Mouse (Mus musculus): ENCODE data around the gene Fam213b. TPM values are rescaled to one million over a fixed set of nuclear protein-coding genes. Genes with fewer than 3 reads are reported as not detected.

The Fam213b gene
- total RNA-seq, 2 experiments from 2014 or later: 121 to 143 TPM

DNA sequence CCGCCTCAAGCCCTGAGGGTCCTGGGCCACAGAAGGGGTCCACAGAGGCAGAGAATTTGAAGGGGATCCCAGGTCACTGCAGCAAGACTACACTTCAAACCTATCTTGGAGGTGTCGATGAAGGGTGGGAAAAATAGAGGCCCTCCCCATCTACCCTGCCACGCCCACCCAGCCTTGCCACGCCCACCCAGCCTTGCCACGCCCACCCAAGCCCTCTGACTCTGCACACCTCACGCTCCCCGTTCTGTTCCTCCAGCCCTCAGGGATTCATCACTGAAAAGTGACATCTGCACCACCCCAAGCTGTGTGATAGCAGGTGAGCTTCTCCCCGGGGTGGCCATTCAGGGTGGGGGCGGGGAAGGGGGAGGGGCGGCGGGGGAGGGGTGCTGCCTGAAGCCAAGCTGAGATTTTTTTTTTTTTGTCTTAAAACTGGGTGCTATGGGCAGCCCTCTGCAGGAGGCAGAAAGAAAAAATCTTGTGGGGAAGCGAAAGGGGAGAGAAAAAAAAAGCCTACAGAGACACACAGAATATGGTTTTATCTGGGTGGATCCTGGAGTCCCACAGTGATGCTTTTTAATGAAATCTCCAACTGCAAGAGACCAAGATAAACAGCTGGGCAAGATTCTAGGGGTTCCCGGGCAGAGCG lies 16.8 kb downstream of the Fam213b start:
- DNase-seq: no peak

DNA sequence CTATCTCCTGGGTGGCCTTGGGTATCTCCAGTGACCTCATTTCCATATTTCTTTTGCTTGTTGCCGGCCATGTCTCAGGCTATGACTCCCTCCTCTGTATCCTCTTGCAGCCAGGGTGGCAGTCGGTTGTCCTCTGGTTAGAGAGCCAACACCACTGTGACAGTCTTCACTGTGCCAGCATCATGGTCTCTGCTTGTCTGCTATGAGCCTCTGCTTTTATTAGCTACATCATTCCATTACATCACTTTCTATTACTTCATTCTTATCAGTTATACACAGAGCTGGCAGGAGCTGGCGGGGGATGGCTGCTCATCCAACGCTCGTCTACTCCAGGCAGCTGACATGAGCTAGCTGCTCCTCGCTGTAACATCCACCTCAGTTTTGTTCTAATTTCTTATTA lies 18.2 kb downstream of the Fam213b start:
- no peak for DNase-seq

GRCm38 (mm10) chr4:154877864-154878548 lies 20.9 kb downstream of the Fam213b start:
- DNase-seq: peak; percentile 97

- DNase-seq: no peak
These were observed 25.7 kb downstream of the Fam213b start for GRCm38 (mm10) chr4:154873186-154873585.

DNA sequence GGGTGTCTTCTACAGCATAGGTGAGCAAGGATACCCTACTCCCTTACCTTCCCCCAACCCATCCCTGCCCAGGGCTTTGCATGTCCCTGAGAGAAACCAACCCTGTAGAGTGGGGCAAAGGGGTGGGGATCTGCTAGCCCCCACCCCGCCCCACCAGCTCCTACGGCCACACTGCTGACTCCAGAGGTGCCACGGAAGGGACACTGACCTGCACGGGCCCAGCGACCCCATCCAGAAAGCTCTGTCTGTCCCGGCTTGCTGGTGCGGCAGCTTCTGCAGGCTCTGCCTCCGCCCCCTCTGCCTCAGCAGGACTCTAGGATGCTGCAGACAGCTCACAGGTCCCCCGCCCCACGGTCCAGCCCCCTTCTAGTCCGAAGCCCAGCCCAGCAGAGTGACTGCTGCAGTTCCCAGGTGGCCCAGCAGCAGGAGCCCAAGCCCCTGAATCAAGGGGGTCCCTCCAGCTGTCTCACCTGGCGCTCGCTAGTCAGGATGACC lies 27.1 kb downstream of the Fam213b start:
- no peak for DNase-seq

DNA sequence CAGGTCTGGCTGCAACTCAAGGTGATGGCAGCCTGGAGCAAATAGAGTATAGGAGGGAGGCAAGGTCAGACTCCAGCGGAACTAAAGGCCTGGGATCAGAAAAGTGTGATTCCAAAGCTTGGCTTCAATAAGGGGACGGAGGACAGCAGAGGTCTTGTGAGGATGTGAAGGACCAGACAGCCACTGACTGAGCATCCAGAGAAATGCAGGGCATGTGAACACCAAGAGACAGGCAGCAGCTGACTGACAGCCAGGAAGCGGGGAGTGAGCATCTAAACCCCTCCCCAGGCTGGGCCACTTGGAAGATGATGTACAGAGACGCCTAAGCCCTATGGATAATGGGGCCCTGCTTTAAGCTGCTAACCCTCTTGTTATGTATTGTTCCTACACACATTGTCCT lies 28.2 kb downstream of the Fam213b start:
- DNase-seq: no peak

GRCm38 (mm10) chr4:154869440-154869839 lies 29.5 kb downstream of the Fam213b start, which contains the start of gene Mmel1:
TSS of gene Mmel1 (plus strand) at chr4:154869585.
- DNase-seq: no peak

DNA sequence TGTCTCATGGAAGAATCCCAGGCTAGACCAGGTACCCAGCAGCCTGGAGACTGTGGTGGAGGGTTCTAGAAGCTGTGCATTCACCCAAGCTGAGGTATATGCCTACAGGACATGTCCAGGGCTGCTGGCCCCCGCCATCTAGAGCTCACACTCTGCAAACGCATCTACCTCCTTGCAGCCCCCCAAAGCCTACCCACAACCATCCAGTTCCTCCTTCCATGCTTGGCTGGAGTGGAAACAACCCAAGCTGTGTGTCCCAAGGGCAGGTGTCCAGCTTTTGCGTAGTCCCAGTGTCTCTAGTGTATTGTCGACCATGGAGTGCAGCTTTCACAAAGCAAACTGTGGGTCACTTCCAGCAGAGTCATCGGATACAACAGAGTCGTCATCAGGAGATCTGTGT lies 31.7 kb downstream of the Fam213b start:
- no peak for DNase-seq

DNA sequence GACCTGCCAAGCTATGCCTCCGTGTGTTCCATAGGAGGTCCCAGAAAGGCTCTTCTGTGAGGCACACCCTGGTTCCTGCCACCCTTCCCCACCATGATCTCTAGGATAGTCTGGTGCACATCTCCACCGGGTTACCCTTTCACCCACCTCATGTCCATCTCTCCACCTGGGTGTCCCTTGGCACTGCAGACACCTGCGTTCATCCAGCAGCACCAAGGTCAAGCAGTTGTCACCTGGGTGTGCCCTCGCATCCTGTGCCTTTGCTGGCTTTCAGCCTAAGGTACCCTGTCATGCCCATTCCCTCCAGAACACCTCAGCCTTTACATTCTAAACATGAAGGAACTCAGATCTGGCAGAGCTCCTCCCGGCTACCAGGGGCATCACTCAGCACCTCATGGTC lies 32.5 kb downstream of the Fam213b start:
- no peak for DNase-seq

DNA sequence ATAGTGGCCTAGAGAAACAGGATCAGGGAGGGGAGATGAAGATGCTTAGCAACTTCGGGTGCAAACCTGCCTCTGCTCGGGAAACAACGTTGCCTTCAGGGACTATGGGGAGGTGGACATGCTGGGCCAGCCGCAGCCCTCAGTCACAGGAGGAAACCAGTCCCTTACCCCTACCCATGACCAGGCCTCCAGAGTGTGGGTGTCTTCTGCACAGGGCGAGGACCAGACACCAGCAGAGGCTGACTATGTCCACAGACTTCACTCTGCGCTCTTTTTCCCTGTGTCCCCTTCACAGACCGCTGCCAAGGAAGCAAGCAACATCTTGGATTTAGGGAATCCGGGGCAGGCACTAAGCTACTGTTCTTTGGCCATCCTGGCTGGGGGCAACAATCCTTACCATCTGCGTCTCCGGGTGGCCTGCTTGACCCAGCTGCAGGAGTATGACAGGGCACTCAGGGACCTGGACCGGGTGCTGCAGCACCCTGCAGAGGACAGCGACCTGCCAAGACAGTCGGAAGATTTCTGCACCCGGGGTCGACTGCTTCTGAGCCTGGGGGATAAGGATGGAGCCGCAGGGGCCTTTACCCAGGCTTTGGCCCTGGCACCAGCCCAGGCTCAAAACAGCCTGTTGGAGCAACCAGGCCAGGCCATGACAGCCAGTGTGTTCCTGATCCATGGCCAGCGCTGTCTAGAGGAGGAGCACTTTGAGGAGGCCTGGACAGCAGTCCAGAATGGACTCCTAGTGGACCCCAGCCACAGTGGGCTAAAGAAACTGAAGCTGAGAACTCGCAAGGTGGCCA lies 33.8 kb downstream of the Fam213b start:
- peak; percentile 5 for DNase-seq

DNA sequence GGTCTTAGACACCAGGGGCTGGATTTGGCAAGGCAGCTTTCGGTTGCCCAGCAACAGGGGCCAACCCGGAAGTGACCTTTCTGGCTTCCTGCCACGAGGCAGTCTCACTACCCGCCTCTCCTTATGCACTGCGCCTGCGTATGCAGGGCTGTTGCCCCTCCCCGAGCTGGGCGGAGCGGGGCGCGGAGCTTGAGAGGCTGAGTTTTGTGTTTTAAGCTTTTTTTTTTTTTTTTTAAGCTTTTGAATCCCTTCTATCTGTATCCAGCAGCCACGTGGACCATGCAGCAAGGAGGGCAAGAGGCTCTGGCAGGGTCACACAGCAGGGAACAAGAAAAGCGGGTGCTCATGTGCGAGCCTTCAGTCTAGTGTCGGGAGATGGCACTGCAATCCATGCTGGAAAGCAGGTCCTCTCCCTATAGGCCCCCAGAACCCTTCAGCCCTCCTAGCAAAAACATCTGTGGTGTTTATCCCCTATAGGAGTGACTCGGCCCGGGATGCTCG lies 34.6 kb downstream of the Fam213b start:
- DNase-seq: peak; percentile 93

- no peak for DNase-seq
These were observed 35.4 kb downstream of the Fam213b start for GRCm38 (mm10) chr4:154863436-154863935.

GRCm38 (mm10) chr4:154861967-154862366 lies 37.0 kb downstream of the Fam213b start:
- no peak for DNase-seq

GRCm38 (mm10) chr4:154858601-154859000 lies 40.3 kb downstream of the Fam213b start:
- DNase-seq: no peak

DNA sequence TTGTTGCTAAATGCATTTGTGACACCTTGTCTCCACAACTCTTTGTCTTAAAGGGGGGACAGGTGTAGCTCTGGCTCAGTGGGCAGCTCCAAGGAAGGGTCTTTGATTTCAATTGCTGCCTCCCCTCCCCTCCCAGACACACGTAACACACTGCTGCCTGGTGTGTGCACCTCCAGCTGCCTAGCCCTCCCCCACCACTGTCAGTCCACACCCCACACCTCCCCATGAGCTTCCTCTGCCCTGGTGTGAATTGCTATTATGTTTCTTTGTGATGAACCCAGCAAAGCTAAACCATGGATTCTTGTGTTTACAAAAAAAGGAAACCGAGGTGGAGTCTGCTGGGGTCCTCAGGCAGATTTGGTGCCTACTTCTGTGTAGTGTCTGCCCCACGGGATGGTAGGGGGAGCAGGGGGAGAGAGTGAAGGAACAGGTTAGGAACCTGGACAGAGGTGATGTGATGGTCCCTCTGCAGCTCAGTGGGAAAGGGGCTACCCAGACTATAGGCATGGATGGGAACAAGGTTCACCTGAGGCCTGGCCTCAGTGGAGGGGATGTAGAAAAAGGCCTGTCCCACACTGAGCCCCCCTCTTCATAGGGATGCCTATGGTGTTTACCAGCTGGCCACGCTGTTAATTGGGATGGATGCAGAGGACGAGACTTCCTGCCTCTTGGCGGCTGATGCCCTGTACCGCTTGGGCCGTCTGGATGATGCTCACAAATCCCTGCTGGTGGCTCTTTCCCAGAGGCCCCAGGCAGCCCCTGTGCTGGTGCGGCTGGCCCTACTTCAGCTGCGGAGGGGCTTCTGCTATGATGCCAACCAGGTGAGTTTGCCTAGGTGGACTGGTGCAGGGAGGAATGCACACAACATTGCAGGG lies 41.3 kb downstream of the Fam213b start:
- no peak for DNase-seq

GRCm38 (mm10) chr4:154856882-154857281 lies 42.1 kb downstream of the Fam213b start:
- DNase-seq: no peak

DNA sequence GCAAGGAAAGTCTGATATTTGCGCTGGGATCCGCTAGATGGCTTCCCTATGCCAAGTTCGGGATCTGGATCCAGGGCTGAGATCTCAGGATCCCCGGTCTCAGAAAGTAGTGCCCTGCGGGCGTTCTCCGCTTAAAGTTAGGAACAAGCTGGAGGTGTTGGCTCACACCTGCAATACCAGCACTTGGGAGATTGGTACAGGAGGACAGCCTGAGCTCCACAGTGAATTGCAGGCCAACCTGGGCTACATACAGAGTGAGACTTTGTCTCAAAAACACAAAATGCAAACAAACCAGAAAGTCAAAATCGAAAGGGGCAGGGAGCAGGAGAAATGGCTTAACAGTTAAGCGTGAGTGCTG lies 42.5 kb downstream of the Fam213b start:
- no peak for DNase-seq

- peak; percentile 77 for DNase-seq
These were observed 43.0 kb downstream of the Fam213b start for GRCm38 (mm10) chr4:154855721-154856479.

DNA sequence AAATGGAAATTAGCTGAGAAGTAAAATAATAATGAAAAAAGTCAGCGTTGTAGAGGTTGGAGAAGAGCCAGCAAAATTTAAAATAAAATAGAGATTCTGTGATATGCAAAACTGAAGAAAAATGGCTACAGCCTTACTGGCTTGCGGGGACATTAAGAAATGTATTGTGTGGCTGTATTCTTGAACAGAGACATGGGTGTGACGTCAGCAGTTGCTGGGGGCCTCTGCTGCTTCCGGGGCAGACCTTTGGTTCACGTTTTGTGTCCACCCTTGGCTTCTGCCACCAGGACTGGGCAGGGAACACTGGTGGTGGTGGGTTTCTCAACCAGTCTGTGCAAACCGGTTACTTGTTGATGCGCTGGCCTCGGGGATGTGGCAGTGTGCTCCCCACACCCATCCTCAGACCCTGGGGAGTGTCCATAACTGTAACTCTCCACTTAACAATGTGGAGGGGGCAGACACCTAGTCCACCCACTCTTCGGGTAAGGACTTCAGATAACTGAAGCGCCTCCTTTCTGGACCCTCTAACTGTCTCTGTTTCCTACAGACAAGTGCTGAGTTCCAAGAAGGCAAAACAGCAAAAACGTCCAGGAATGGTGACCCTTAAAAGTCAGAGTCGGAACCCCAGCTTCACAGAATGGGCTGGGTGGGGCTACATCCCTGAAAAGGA lies 44.1 kb downstream of the Fam213b start:
- DNase-seq: no peak

- DNase-seq: no peak
These were observed 45.1 kb downstream of the Fam213b start for GRCm38 (mm10) chr4:154853881-154854280.

Measured in gastrocnemius, postnatal 10 days (tissue).